ENCODE assay signal across 10 mouse cellular contexts in the genomic region with DNA sequence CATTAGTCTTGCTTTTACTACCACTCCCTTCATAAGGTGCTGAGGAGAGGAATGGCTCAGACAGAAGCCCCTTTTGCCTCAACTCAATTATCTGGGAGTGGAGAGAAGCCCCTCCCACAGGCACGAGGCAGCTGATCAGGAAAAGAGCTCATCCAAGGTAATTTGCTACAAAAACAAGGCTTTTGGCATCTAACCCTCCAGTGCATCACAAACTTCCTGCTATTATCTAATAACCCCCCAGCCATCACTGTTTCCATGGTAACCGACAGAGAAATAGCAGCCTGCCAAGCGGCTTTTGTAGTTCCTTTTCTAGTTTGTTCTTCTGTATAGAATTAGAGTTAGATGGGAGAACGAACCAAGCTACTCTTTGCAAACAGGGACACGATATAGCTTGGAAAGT. TPM values are rescaled to one million over a fixed set of nuclear protein-coding genes. Genes with fewer than 3 reads are reported as not detected.
A peak's percentile ranks its signal among the peaks of the same experiment; 100 is the strongest.
DNase-seq lines count a peak whose midpoint lies in the region; ATAC-seq and TF ChIP-seq lines count a peak whose summit lies in the region.
"Had no signal": no experiment of that assay in that cellular context is flagged by ENCODE, and none has a peak within 500 bp of the region (broad histone marks: within the 10 kb centered on the region; RNA-seq: fewer than 3 reads in every experiment).

No protein-coding gene starts in this region.

- no peak overlapping the region for H3K4me3 ChIP-seq in lung, postnatal 0 days (ENCODE audit: low read depth, low read length)
- H3K4me3 ChIP-seq in heart, embryonic 15.5 days = no peak overlapping the region
- no peak overlapping the region for H3K4me3 ChIP-seq in midbrain, postnatal 0 days (ENCODE audit: low read depth, low read length)
- H3K4me3 ChIP-seq: limb, embryonic 12.5 days had no signal

- H3K4me1 ChIP-seq in lung, postnatal 0 days (ENCODE audit: insufficient read depth, low read depth, low read length) = peaks cover 4% of the 10 kb centered on the region; the same call in 1 of the 2 replicates
- peaks cover 20% of the 10 kb centered on the region for H3K4me1 ChIP-seq in heart, embryonic 15.5 days (replicated peaks)
- H3K4me1 ChIP-seq in midbrain, postnatal 0 days (ENCODE audit: insufficient read depth, low read length) = no peaks in the 10 kb centered on the region
- H3K4me1 ChIP-seq: limb, embryonic 12.5 days had no signal

- ATAC-seq in lung, postnatal 0 days = no peak
- ATAC-seq in heart, embryonic 15.5 days (replicated peaks; ENCODE audit: insufficient number of reproducible peaks, insufficient read depth, low FRiP score, low read depth) = no peak; the same call in 1 of the 2 replicates
- ATAC-seq in midbrain, postnatal 0 days (ENCODE audit: low FRiP score) = no peak

- 53% methylated on average over 5 of the region's 5 CpGs for WGBS in lung, postnatal 0 days
- 50% methylated on average over 5 of the region's 5 CpGs for WGBS in heart, embryonic 15.5 days
- 18% methylated on average over 5 of the region's 5 CpGs for WGBS in midbrain, postnatal 0 days

- no peak overlapping the region for H3K4me2 ChIP-seq in lung, postnatal 0 days (replicated peaks; ENCODE audit: low read depth, low read length)
- H3K4me2 ChIP-seq in heart, embryonic 15.5 days = no peak overlapping the region
- no peak overlapping the region for H3K4me2 ChIP-seq in midbrain, postnatal 0 days (ENCODE audit: low read depth, low read length, poor library complexity, severe bottlenecking)
- H3K4me2 ChIP-seq: limb, embryonic 12.5 days had no signal

- TF ChIP-seq CTCF in lung, postnatal 0 days (IDR thresholded peaks at IDR 0.05) = no peak
- no peak for TF ChIP-seq CTCF in midbrain, postnatal 0 days (IDR thresholded peaks at IDR 0.05)

- no peaks in the 10 kb centered on the region for H3K9me3 ChIP-seq in lung, postnatal 0 days (ENCODE audit: low read length)
- no peaks in the 10 kb centered on the region for H3K9me3 ChIP-seq in heart, embryonic 15.5 days (replicated peaks)
- no peaks in the 10 kb centered on the region for H3K9me3 ChIP-seq in midbrain, postnatal 0 days (ENCODE audit: low read length)
- H3K9me3 ChIP-seq: limb, embryonic 12.5 days had no signal

- DNase-seq in embryo, embryonic 11 days = peak; percentile 24
- no peak for DNase-seq in embryo, embryonic 9.5 days (ENCODE audit: extremely low spot score)
- peak; percentile 37 for DNase-seq in lung, postnatal 0 days (ENCODE audit: low spot score)
- no peak for DNase-seq in lung, postnatal 25 days (ENCODE audit: low spot score)
- DNase-seq in midbrain, postnatal 0 days (ENCODE audit: low spot score) = peak; percentile 66
- no peak for DNase-seq in thymus, postnatal 10 days (ENCODE audit: low spot score in 2 of 2)
- no peak for DNase-seq in adipocyte (ENCODE audit: low spot score)

- TF ChIP-seq EP300 in lung, postnatal 0 days (IDR thresholded peaks at IDR 0.05) = no peak

- peaks cover 35% of the 10 kb centered on the region; the same call in 1 of the 2 replicates for H3K36me3 ChIP-seq in lung, postnatal 0 days (ENCODE audit: insufficient read depth, low read length)
- peaks cover 35% of the 10 kb centered on the region for H3K36me3 ChIP-seq in heart, embryonic 15.5 days
- H3K36me3 ChIP-seq in midbrain, postnatal 0 days (ENCODE audit: insufficient read depth, low read length) = peaks cover 46% of the 10 kb centered on the region

- no peak overlapping the region for H3K9ac ChIP-seq in lung, postnatal 0 days (replicated peaks; ENCODE audit: low read depth)
- no peak overlapping the region for H3K9ac ChIP-seq in heart, embryonic 15.5 days
- H3K9ac ChIP-seq in midbrain, postnatal 0 days (replicated peaks; ENCODE audit: low read length, poor library complexity, severe bottlenecking) = no peak overlapping the region
- H3K9ac ChIP-seq: limb, embryonic 12.5 days had no signal

- H3K27ac ChIP-seq in lung, postnatal 0 days (ENCODE audit: low read length) = peak overlapping the region; percentile 57; the same call in 1 of the 2 replicates
- peak overlapping the region; percentile 53 for H3K27ac ChIP-seq in heart, embryonic 15.5 days
- peak overlapping the region; percentile 38; the same call in 1 of the 2 replicates for H3K27ac ChIP-seq in midbrain, postnatal 0 days (ENCODE audit: low read depth, low read length)
- H3K27ac ChIP-seq: limb, embryonic 12.5 days had no signal

- H3K27me3 ChIP-seq in lung, postnatal 0 days (replicated peaks; ENCODE audit: insufficient read depth, low read length) = no peaks in the 10 kb centered on the region
- no peaks in the 10 kb centered on the region for H3K27me3 ChIP-seq in heart, embryonic 15.5 days
- H3K27me3 ChIP-seq in midbrain, postnatal 0 days (ENCODE audit: insufficient read depth, low read length) = no peaks in the 10 kb centered on the region
- H3K27me3 ChIP-seq: limb, embryonic 12.5 days had no signal

RNA-seq across cellular contexts. Expression of a gene that starts 3.9 kb away (rescaled TPM):
- polyA plus RNA-seq in lung, postnatal 0 days (2015; fragmentation: Nextera tagmentation; extraction: Ambion mirVana) = not detected in 2 replicates
- polyA plus RNA-seq in heart, embryonic 15.5 days (2015; fragmentation: Nextera tagmentation; extraction: Ambion mirVana) = not detected in 2 replicates
- not detected in 2 replicates for total RNA-seq in midbrain, postnatal 0 days (2014; rRNA removed)
- polyA plus RNA-seq in midbrain, postnatal 0 days (2015; fragmentation: Nextera tagmentation; extraction: Ambion mirVana) = not detected in 2 replicates
- polyA plus RNA-seq: C2C12; limb, embryonic 12.5 days had no signal

RNA-seq across cellular contexts. Expression of a gene that starts 18.3 kb away (rescaled TPM):
- 46.1 and 59.9 TPM in 2 replicates for polyA plus RNA-seq in lung, postnatal 0 days (2015; fragmentation: Nextera tagmentation; extraction: Ambion mirVana)
- 59.2 and 64.7 TPM in 2 replicates for polyA plus RNA-seq in heart, embryonic 15.5 days (2015; fragmentation: Nextera tagmentation; extraction: Ambion mirVana)
- 28.6 and 57.3 TPM in 2 replicates for total RNA-seq in midbrain, postnatal 0 days (2014; rRNA removed)
- polyA plus RNA-seq in midbrain, postnatal 0 days (2015; fragmentation: Nextera tagmentation; extraction: Ambion mirVana) = 45.3 and 52.2 TPM in 2 replicates

RNA-seq across cellular contexts. Expression of a gene that starts 35.3 kb away (rescaled TPM):
- 62.6 and 64.6 TPM in 2 replicates for polyA plus RNA-seq in lung, postnatal 0 days (2015; fragmentation: Nextera tagmentation; extraction: Ambion mirVana)
- polyA plus RNA-seq in heart, embryonic 15.5 days (2015; fragmentation: Nextera tagmentation; extraction: Ambion mirVana) = 7.6 and 9.4 TPM in 2 replicates
- total RNA-seq in midbrain, postnatal 0 days (2014; rRNA removed) = 21.9 and 23.3 TPM in 2 replicates
- polyA plus RNA-seq in midbrain, postnatal 0 days (2015; fragmentation: Nextera tagmentation; extraction: Ambion mirVana) = 9.3 and 10.4 TPM in 2 replicates

Comparison
In these comparisons a context has a peak if more than half of its experiments do, and no peak if none do; other contexts are left out.
1. DNase-seq: peak in embryo, embryonic 11 days (single experiment), lung, postnatal 0 days (single experiment) and midbrain, postnatal 0 days (single experiment); none in embryo, embryonic 9.5 days (single experiment), lung, postnatal 25 days (single experiment), thymus, postnatal 10 days (0 of 2) and adipocyte (single experiment).
2. Peak in every context shown above with its lines, with median percentiles within 50 percentile points of each other: H3K27ac ChIP-seq.